Mouse (Mus musculus) heart, postnatal 0 days (tissue): ENCODE data around the gene Cdkal1.

Experiments
- CTCF ChIP-seq: IDR thresholded peaks from 2 replicates; pipeline ENCODE4 v1.5.1; 2016; ENCODE audit warnings: antibody characterized with exemption, control low read depth, low read depth
- EP300 ChIP-seq: IDR thresholded peaks from 2 replicates; pipeline ENCODE4 v1.6.1; 2016; ENCODE audit warnings: antibody characterized with exemption, low read depth

DNA sequence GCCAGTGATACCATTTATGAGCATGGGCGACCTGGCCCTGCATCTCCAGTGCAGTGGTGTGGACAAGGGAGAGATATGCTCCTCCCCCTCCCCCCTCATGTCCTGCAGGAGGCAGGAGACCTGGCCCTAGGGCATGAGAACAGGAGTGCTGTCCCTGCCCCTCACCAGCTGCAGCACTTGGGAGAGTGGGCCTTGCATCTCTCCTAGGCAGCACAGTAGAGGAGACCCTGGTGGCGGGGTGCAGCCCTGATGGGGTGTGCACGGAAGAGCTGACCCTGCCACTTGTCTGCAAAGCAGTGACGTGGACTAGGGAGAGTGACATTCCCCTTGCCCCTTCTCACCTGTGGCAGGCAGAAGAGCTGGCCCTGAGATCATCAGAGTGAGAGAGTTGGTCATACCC lies 593.3 kb downstream of the Cdkal1 start:
- TF ChIP-seq CTCF (no peak), EP300 (no peak)
